Mouse (Mus musculus): Measurements from ENCODE around the gene Skint2. TPM values are rescaled to one million over a fixed set of nuclear protein-coding genes. Genes with fewer than 3 reads are reported as not detected.

Gene Skint2
- polyA plus RNA-seq (2015; fragmentation: Nextera tagmentation; extraction: Ambion mirVana) = 4.3 and 5.2 TPM in 2 replicates

DNA sequence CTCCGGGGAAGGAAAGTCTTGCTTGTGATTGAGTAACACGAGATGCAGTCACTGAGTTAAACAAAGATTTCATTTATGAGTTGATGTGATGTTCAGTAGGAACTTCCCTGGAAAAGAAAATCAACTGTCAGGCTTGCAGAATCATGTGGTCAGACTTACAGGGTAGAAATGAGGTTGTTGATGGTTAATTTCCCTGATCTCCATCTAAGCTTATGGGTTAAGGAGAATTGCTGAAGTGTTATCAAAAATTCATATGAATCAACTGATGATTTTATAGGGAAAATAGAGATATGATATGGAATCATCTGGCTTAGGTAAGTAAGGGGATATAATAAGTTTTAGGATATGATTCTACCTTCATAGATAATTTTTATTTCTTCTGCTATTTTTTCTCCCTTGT is at the start of gene Skint2:
Gene Skint2 (plus strand): TSS at position 301 of the 400 bp plus-strand sequence.
- WGBS = 65% methylated on average over 2 of the region's 2 CpGs

More for the DNA sequence above, at the start of gene Skint2:
- Histone ChIP-seq H3K4me2 (no peak within 1 kb of the TSS), H3K27ac (no peak within 1 kb of the TSS), H3K36me3 (no peaks in the 10 kb centered on the region), H3K9ac (no peak within 1 kb of the TSS), H3K4me1 (no peaks in the 10 kb centered on the region), H3K4me3 (no peak within 1 kb of the TSS), H3K27me3 (no peaks in the 10 kb centered on the region), H3K9me3 (no peaks in the 10 kb centered on the region)
- no peak for ATAC-seq (ENCODE audit: insufficient number of reproducible peaks, low FRiP score, low TSS enrichment, low read depth)

Other genes with a start within 250 kb of the Skint2 start
- not detected in 2 replicates for gene Skint9, start 123.2 kb upstream of the Skint2 start, polyA plus RNA-seq (2015; fragmentation: Nextera tagmentation; extraction: Ambion mirVana)
- 0.69 and 1.1 TPM in 2 replicates for gene Skint10, start 217.7 kb downstream of the Skint2 start, polyA plus RNA-seq (2015; fragmentation: Nextera tagmentation; extraction: Ambion mirVana)

Data from limb, embryonic 15.5 days (tissue).